Mouse (Mus musculus) embryonic fibroblast, embryonic 13.5 days (primary cell): ENCODE measurements around the gene Gm10642.

Source experiments
- CTCF ChIP-seq: IDR thresholded peaks from 2 replicates; pipeline ENCODE4 v1.5.1; 2011; ENCODE audit warnings: mild to moderate bottlenecking, control low read depth, low read length, moderate library complexity, borderline replicate concordance; ENCODE audit not compliant: insufficient read depth
- POLR2A ChIP-seq: IDR thresholded peaks from 2 replicates; pipeline ENCODE4 v1.6.1; 2011; ENCODE audit warnings: low read depth, mild to moderate bottlenecking, control low read depth, low read length, moderate library complexity

GRCm38 (mm10) chr9:70629711-70630110 is 26.3 kb upstream of the Gm10642 start:
- no peak for TF ChIP-seq POLR2A
- no peak for TF ChIP-seq CTCF
